Mouse (Mus musculus) liver, embryonic 14.5 days (tissue): ENCODE measurements around the gene Rhox2e.
"Not testable (repeated sequence)": the region's sequence is repeated elsewhere in the genome, so short reads cannot be mapped to it uniquely, and the experiment has no call there.

Experiments used
- CTCF ChIP-seq: IDR thresholded peaks from 2 replicates; pipeline ENCODE4 v1.5.1; 2016; ENCODE audit warnings: antibody characterized with exemption, low read depth, control low read depth
- EP300 ChIP-seq: IDR thresholded peaks from 2 replicates; pipeline ENCODE4 v1.6.1; 2016; ENCODE audit warnings: antibody characterized with exemption, low read depth

DNA sequence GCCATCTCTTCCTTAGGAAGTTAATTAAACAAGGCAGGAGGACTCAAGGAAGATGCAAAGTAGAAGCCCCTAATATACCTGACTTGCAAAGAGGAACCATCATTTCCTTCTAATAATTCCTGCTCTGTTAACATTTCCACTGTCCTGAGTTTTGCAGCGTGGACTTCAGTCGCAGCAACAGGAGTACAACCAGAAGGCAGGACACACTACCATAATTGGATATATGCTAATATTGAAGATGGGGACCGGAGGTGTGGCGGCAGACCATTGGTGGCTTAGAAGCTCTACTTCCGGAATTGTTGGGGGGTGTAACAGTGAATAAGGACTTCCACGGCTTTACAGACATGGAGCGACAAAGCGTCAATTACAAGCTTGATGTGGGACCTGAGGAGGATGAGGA, at the start of gene Rhox2e:
- not testable (repeated sequence) for TF ChIP-seq CTCF, EP300
